Mouse (Mus musculus): ENCODE measurements around the gene Kif20b.

DNA sequence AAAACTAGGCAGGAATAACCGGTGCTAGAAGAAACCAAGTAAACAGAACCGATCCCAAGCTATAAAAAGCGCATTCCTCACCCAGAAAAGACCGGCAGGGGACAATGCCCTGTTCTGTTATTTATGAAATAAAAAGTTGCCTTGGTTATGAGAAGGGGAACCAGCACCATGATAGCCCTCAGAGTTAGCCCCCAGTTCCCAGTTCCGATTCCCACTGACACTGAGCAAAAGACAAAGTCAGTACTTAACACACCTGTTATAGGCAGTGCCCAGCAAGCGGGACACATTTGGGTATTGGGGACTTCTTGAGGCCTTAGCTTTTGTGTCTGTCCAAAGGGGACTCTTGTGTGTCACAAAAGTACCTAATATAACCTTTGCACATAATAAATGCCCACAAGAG, 42.5 kb upstream of the Kif20b start:
- TF ChIP-seq CTCF (IDR thresholded peaks at IDR 0.05; ENCODE audit: insufficient read depth, low read depth, low read length): no peak
- TF ChIP-seq POLR2A (IDR thresholded peaks at IDR 0.05; ENCODE audit: insufficient read depth, low read depth, low read length): no peak

Measured in olfactory bulb, adult 2 months (tissue).